Mouse (Mus musculus): Measurements from ENCODE around the gene Iqgap2.

- TF ChIP-seq CTCF (IDR thresholded peaks at IDR 0.05; ENCODE audit: extremely low read depth, insufficient read length, insufficient replicate concordance, low read depth, low read length) (no peak), POLR2A (IDR thresholded peaks at IDR 0.05; ENCODE audit: low read depth, low read length) (peak; percentile 85; the same call in 1 of the 2 replicates)
Observed at GRCm38 (mm10) chr13:95891491-95891925, at the start of gene Iqgap2.
